Mouse (Mus musculus) CH12.LX (cell line): Measurements from ENCODE around the gene Dhx40. TPM values are rescaled to one million over a fixed set of nuclear protein-coding genes. Genes with fewer than 3 reads are reported as not detected.

Source experiments
- DNase-seq: peaks from one replicate; pipeline ENCODE4 v3.0.0-alpha.2; 2013; ENCODE audit errors: extremely low read depth
- H3K27ac ChIP-seq: 2 replicates; pipeline ENCODE4 v1.5.1; 2012; ENCODE audit warnings: low read depth, mild to moderate bottlenecking, control low read depth, moderate library complexity; ENCODE audit not compliant: insufficient read depth
- H3K27me3 ChIP-seq: replicated peaks from 2 replicates; pipeline ENCODE3; 2012; ENCODE audit warnings: inconsistent platforms
- H3K36me3 ChIP-seq, 2 experiments: replicated peaks in 1 of 2; 2 replicates each; pipeline versions ENCODE3 to v1.6.1; 2012; ENCODE audit warnings: inconsistent platforms in 1 of 2, low read length in 1 of 2, mild to moderate bottlenecking in 1 of 2, mixed read lengths in 1 of 2, moderate library complexity in 1 of 2; ENCODE audit not compliant: control insufficient read depth in 1 of 2, insufficient read depth in 1 of 2
- H3K4me1 ChIP-seq, 2 experiments: 2 replicates each; pipeline ENCODE4 v1.6.1; 2012; ENCODE audit warnings: inconsistent platforms in 1 of 2, moderate library complexity in 1 of 2; ENCODE audit not compliant: insufficient read depth in 2 of 2, control insufficient read depth in 1 of 2
- H3K4me2 ChIP-seq: 2 replicates; pipeline ENCODE4 v1.6.1; 2012; ENCODE audit warnings: low read depth, mild to moderate bottlenecking, control low read depth; ENCODE audit not compliant: poor library complexity, insufficient read depth, severe bottlenecking
- H3K4me3 ChIP-seq, 3 experiments: fragments of 150-350 bp in 1 of 3; sonication (generic) in 1 of 3; replicated peaks in 1 of 3; 2 replicates each; pipeline versions ENCODE3 to v1.5.1; 2011 to 2012; ENCODE audit warnings: low read depth in 2 of 3, low read length in 2 of 3, mild to moderate bottlenecking in 2 of 3, moderate library complexity in 2 of 3, control low read depth in 1 of 3, improper control_type of control experiment in 1 of 3, inconsistent platforms in 1 of 3, mixed read lengths in 1 of 3; ENCODE audit not compliant: poor library complexity in 1 of 3
- H3K79me2 ChIP-seq: replicated peaks from 2 replicates; pipeline ENCODE4 v1.6.1; 2012; ENCODE audit warnings: mild to moderate bottlenecking, moderate library complexity; ENCODE audit not compliant: control insufficient read depth, poor library complexity, insufficient read depth, severe bottlenecking; ENCODE audit errors: extremely low read depth
- H3K9ac ChIP-seq: 2 replicates; pipeline ENCODE4 v1.6.1; 2012; ENCODE audit warnings: low read depth, mild to moderate bottlenecking, control low read depth, moderate library complexity; ENCODE audit not compliant: insufficient read depth
- H3K9me3 ChIP-seq: replicated peaks from 2 replicates; pipeline ENCODE3; 2012; ENCODE audit warnings: low read length, inconsistent platforms, mixed read lengths
- BHLHE40 ChIP-seq: IDR thresholded peaks from 2 replicates; pipeline ENCODE4 v1.6.1; 2011; ENCODE audit warnings: mild to moderate bottlenecking, low read depth, low read length, improper control_type of control experiment
- CHD1 ChIP-seq: IDR thresholded peaks from 2 replicates; pipeline ENCODE4 v1.6.1; 2012; ENCODE audit warnings: low read depth, low read length, improper control_type of control experiment, inconsistent platforms
- ELF1 ChIP-seq: IDR thresholded peaks from 2 replicates; pipeline ENCODE4 v1.6.1; 2014; ENCODE audit warnings: low read depth, mild to moderate bottlenecking, inconsistent platforms, low read length, improper control_type of control experiment
- GABPA ChIP-seq: IDR thresholded peaks from 2 replicates; pipeline ENCODE4 v1.6.1; 2012; ENCODE audit warnings: low read depth, low read length, improper control_type of control experiment, inconsistent platforms; ENCODE audit not compliant: insufficient replicate concordance
- IRF4 ChIP-seq: IDR thresholded peaks from 2 replicates; pipeline ENCODE4 v1.6.1; 2014; ENCODE audit warnings: low read depth, mild to moderate bottlenecking, inconsistent platforms, low read length, improper control_type of control experiment
- JUN ChIP-seq: IDR thresholded peaks from 2 replicates; pipeline ENCODE4 v1.6.1; 2011; ENCODE audit warnings: low read depth, mild to moderate bottlenecking, low read length, improper control_type of control experiment, moderate library complexity; ENCODE audit not compliant: insufficient read depth
- MAX ChIP-seq: IDR thresholded peaks from 2 replicates; pipeline ENCODE4 v1.6.1; 2011; ENCODE audit warnings: low read length, improper control_type of control experiment
- MAZ ChIP-seq: IDR thresholded peaks from 2 replicates; pipeline ENCODE4 v1.6.1; 2012; ENCODE audit warnings: low read depth, mild to moderate bottlenecking, inconsistent platforms, low read length, improper control_type of control experiment, moderate library complexity
- MEF2A ChIP-seq: IDR thresholded peaks from 2 replicates; pipeline ENCODE4 v1.6.1; 2014; ENCODE audit warnings: low read depth, mild to moderate bottlenecking, inconsistent platforms, low read length, improper control_type of control experiment, borderline replicate concordance
- MXI1 ChIP-seq: IDR thresholded peaks from 2 replicates; pipeline ENCODE4 v1.6.1; 2011; ENCODE audit warnings: mild to moderate bottlenecking, low read depth, low read length, improper control_type of control experiment
- NRF1 ChIP-seq: IDR thresholded peaks from 2 replicates; pipeline ENCODE4 v1.6.1; 2014; ENCODE audit warnings: low read depth, mild to moderate bottlenecking, inconsistent platforms, low read length, improper control_type of control experiment, moderate library complexity
- POLR2AphosphoS2 ChIP-seq: IDR thresholded peaks from 2 replicates; pipeline ENCODE4 v1.6.1; 2011; ENCODE audit warnings: low read depth, low read length, improper control_type of control experiment
- RAD21 ChIP-seq: IDR thresholded peaks from 2 replicates; pipeline ENCODE4 v1.6.1; 2011; ENCODE audit warnings: low read depth, mild to moderate bottlenecking, low read length, improper control_type of control experiment, moderate library complexity
- SIN3A ChIP-seq: IDR thresholded peaks from 2 replicates; pipeline ENCODE4 v1.6.1; 2012; ENCODE audit warnings: low read length, improper control_type of control experiment, inconsistent platforms
- USF1 ChIP-seq: IDR thresholded peaks from 2 replicates; pipeline ENCODE4 v1.6.1; 2014; ENCODE audit warnings: low read depth, mild to moderate bottlenecking, inconsistent platforms, low read length, improper control_type of control experiment
- ZMIZ1 ChIP-seq: IDR thresholded peaks from 2 replicates; pipeline ENCODE4 v1.6.1; 2012; ENCODE audit warnings: low read depth, mild to moderate bottlenecking, inconsistent platforms, low read length, improper control_type of control experiment
- ZNF384 ChIP-seq: IDR thresholded peaks from 2 replicates; pipeline ENCODE4 v1.6.1; 2012; ENCODE audit warnings: low read depth, low read length, improper control_type of control experiment, inconsistent platforms
- dilution Hi-C: fragments of 300-500 bp; cut with MboI; formaldehyde crosslinking; loops from 2 replicates; pipeline ENCODE4 v1.14.3; 2020; ENCODE audit warnings: low sequenced_read_pairs; ENCODE audit not compliant: extremely low pct_unique_long_range_greater_than_20kb, extremely low pct_ligation_motif_present
- in situ Hi-C: fragments of 300-500 bp; cut with MboI; formaldehyde crosslinking; loops from 3 replicates; pipeline ENCODE4 v1.14.3; 2019; ENCODE audit warnings: low sequenced_read_pairs, low pct_ligation_motif_present, low pct_unique_long_range_greater_than_20kb, mixed read lengths
- polyA plus RNA-seq: library from polyadenylated mRNA; unstranded; fragments of >175 nt; gene quantifications from 2 replicates; pipeline ENCODE4 v1.2.1, GENCODE M21; 2012; ENCODE audit warnings: low read depth; ENCODE audit not compliant: insufficient read length
- total RNA-seq, 2 experiments: library from RNA; depleted of rRNA; stranded (reverse); fragments of 300-350 nt in 1 of 2; fragments of >200 nt in 1 of 2; gene quantifications; 2 replicates each; pipeline ENCODE4 v1.2.3; 2012 to 2014

Gene Dhx40
- total and polyA plus RNA-seq, 3 experiments = 12.6 to 20.3 (median 15.5) TPM

DNA sequence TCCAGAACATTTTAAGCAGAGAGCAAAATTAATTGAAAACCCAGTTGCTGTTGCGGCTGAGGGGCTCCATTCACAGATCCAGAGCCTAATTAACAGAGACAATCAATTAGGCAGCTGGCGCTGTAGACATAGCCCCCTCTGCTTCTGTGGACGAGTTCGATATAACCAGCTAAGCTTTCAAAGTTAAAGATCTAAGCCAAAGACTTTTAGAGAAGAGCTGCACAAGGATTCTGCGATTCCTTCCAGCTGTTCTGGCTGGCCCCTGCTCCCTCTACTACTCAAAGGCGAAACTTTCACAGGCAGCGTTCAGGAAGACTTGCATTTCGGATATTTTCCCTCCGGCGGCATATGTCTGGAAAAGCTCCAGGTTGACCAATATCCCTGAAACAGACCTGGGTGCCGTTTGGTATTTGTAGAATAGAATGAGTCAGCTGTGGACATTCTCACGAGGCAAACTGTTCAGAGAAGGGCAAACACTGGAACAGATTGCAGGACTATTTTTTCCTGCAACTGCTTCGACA, 45.0 kb upstream of the Dhx40 start:
- H3K4me2 ChIP-seq = no peak overlapping the region
- no peaks in the 10 kb centered on the region for H3K27me3 ChIP-seq
- H3K4me1 ChIP-seq = peaks cover 4 to 9% of the 10 kb centered on the region in 2 experiments
- H3K4me3 ChIP-seq = no peak overlapping the region
- no peaks in the 10 kb centered on the region for H3K36me3 ChIP-seq
- H3K27ac ChIP-seq = no peak overlapping the region
- TF ChIP-seq NRF1 (no peak), GABPA (no peak), BHLHE40 (no peak), RAD21 (no peak), USF1 (no peak), MAX (no peak), ZMIZ1 (no peak), ZNF384 (no peak), MAZ (no peak), SIN3A (no peak), POLR2AphosphoS2 (no peak), MXI1 (no peak), IRF4 (no peak)
- H3K9me3 ChIP-seq = no peaks in the 10 kb centered on the region
- dilution Hi-C loops = no loop called here
- H3K79me2 ChIP-seq = no peaks in the 10 kb centered on the region
- no peak for DNase-seq
- H3K9ac ChIP-seq = no peak overlapping the region
- in situ Hi-C loops = no loop called here

DNA sequence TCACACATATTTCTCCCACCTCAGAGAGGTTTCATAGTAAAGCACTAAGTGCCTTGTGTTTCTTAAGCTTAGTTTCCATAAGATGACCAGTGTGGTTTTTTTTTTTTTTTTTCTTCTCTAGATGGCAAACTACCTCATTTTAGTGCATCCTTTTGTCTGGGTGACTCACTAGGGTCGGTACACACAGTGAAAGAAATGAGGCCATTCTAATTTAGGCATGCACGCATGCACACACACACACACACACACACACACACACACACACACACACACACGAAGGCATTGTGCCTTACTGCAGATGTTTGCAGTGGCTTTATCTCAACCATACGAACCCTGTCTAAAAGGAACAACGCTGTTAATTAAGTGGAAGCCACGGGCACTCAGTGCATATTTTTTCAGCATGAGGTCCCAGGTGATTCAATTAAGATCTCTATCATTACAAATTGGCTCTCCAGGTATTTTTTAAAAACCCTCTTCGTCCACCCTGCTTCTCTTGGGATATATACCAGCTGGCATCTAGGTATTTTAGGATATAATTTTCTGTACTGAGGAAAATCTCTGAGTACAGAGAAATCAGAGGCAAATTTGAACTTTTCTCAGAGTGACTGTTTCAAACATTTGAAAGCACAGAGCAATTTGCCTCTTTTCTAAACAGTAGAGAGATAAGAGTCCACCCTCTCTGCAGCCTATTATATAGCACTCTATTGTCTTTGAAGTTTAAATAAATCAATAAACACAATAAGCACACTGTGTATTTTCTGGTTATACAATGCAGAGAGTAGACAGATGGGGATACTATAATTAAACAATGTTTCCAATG, 44.4 kb upstream of the Dhx40 start:
- Histone ChIP-seq H3K27me3 (no peaks in the 10 kb centered on the region), H3K9me3 (no peaks in the 10 kb centered on the region), H3K4me2 (no peak overlapping the region; the same call in 1 of the 2 replicates), H3K9ac (peak overlapping the region; percentile 31; the same call in 1 of the 2 replicates), H3K79me2 (no peaks in the 10 kb centered on the region), H3K36me3 (no peaks in the 10 kb centered on the region), H3K27ac (no peak overlapping the region), H3K4me3 (no peak overlapping the region), H3K4me1 (peaks cover 4 to 9% of the 10 kb centered on the region in 2 experiments)
- in situ Hi-C loops (no loop called here), dilution Hi-C loops (no loop called here)
- DNase-seq = no peak
- TF ChIP-seq MEF2A (peak; percentile 71; the same call in 1 of the 2 replicates), CHD1 (no peak), JUN (peak; percentile 26; the same call in 1 of the 2 replicates), ELF1 (no peak), BHLHE40 (peak; percentile 56), SIN3A (no peak), ZNF384 (peak; percentile 93), NRF1 (no peak)
